Mouse (Mus musculus) spleen, postnatal 10 days (tissue): ENCODE measurements around the gene Ankrd50.
A peak's percentile ranks its signal among the peaks of the same experiment; 100 is the strongest.

Source experiments
- DNase-seq, 2 experiments: peaks; one replicate each; pipeline ENCODE4 v3.0.0; 2021 to 2022; ENCODE audit warnings: low spot score in 2 of 2

The Ankrd50 gene

GRCm38 (mm10) chr3:38484191-38485106, at the start of gene Ankrd50:
TSS of gene Ankrd50 (minus strand) at chr3:38484844.
- DNase-seq = peak; percentile 96 to 98

- DNase-seq = no peak
Observed at GRCm38 (mm10) chr3:38534245-38534644, 49.6 kb upstream of the Ankrd50 start.

- DNase-seq = no peak
Observed at GRCm38 (mm10) chr3:38520426-38520825, 35.8 kb upstream of the Ankrd50 start.

- no peak for DNase-seq
Observed at GRCm38 (mm10) chr3:38519971-38520370, 35.3 kb upstream of the Ankrd50 start.

GRCm38 (mm10) chr3:38503606-38504005, 19.0 kb upstream of the Ankrd50 start:
- DNase-seq = no peak

DNA sequence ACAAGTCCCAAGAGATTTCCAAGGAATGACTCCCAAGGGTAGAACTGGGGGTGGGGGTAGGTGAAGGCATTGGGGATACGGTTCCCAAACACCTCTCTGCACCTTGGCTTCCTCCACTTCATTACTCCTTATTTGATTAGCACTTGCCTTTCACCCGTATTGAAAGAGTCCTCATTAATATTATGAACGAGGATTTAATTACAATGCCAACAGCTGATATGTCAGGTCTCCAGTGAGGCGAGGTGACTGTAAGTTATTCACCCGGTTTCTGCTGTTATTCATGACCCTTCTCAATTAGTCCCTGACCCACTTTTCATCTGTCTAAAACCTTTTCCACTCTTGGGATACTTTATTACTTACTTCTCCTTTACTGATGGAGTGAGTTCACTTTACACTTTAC, 17.5 kb upstream of the Ankrd50 start:
- no peak for DNase-seq

GRCm38 (mm10) chr3:38501739-38502138, 17.1 kb upstream of the Ankrd50 start:
- no peak for DNase-seq

GRCm38 (mm10) chr3:38501316-38501715, 16.7 kb upstream of the Ankrd50 start:
- no peak for DNase-seq

GRCm38 (mm10) chr3:38498561-38498960, 13.9 kb upstream of the Ankrd50 start:
- DNase-seq = no peak

DNA sequence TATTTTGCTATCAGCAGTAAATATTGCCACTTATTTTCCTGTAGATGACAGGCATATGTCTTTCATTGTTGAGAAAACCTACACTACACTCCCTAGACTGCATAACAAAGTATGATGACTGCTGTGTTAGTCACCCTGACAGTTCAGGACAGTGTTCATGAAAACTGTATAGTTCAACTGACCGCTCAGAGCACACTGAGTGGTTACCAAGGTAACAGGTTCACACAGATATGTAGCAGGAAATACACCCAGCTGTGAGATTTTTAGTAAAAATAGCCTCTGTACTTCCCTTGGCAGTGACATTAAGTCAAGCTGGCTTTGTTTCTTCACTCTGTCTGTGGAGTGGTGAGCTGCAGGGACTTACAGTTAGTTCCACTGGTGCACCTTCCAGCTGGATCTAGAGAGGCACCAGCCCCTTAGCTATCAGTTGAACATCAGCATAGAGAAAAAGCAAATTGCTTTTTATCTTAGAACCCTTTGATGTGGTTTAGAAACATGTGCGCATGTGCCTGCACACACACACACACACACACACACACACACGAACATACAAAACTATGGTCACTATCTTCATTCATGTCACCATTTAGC, 12.2 kb upstream of the Ankrd50 start:
- no peak for DNase-seq

DNA sequence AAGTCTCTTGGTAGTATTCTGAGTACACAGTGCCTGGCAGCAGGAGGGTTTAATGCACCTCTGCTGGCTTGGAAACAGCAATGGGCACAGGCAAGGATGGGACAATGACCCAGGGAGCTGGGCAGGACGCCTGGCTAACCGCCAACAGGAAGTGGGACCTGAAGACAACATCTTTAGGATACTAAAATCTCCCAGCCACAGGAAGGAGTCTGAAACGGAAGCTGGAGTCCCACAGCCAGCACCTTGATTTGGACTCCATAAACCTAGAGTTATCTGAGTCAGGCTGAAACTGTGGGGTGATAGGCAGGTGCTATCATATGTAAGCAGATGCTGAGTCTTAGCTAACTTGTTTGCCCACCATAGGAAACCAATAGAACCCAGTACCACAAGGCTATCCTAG, 7.1 kb upstream of the Ankrd50 start:
- DNase-seq = no peak

- no peak for DNase-seq
Observed at GRCm38 (mm10) chr3:38491236-38491635, 6.6 kb upstream of the Ankrd50 start.

GRCm38 (mm10) chr3:38490720-38491119, 6.1 kb upstream of the Ankrd50 start:
- DNase-seq = no peak

- no peak for DNase-seq
Observed at GRCm38 (mm10) chr3:38485107-38485545, 482 bp upstream of the Ankrd50 start.

DNA sequence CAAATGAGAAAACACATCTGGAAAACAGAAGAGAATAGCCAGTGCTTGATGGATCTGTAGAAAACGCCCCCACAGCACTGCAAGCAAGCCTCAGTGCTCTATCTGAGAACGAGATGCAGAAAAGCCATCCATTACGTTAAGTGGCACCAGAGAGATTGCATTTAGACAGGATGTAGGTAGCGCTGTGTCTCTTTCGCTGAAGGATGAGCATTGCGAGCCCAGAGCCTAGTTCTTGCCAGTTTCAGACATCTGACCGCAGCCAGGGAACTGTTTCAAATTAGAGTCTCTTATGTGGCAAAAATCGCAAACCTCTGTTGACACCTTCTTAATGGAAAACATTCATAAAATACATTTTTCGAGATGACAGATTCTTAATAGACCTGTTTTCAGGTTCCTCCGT, 1.1 kb downstream of the Ankrd50 start:
- DNase-seq = peak in 1 of 2 experiments; percentile 14

- peak in 1 of 2 experiments; percentile 13 for DNase-seq
Observed at GRCm38 (mm10) chr3:38482749-38483148, 1.9 kb downstream of the Ankrd50 start.

- DNase-seq = no peak
Observed at GRCm38 (mm10) chr3:38481106-38481505, 3.5 kb downstream of the Ankrd50 start.

GRCm38 (mm10) chr3:38477936-38478335, 6.7 kb downstream of the Ankrd50 start:
- DNase-seq = no peak

GRCm38 (mm10) chr3:38475587-38475986, 9.1 kb downstream of the Ankrd50 start:
- DNase-seq = no peak

DNA sequence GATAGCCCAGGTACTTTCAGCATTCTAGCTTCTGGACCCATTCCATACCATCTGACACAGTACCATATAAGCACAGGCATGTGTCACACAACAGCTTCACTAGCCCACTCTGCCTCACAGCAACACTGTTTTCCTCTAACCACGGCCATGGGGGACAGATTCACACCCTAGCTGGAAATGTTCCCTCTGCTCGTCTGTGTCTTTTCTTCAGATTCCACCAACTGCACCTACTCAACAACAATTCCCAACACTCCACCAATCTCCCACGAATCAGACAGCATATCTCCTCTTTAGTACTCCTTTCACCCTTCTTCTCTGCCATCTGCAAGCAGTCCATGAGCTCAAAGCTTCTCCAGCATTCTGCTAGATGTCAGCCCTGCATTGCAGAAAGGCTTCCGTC, 11.5 kb downstream of the Ankrd50 start:
- DNase-seq = no peak

DNA sequence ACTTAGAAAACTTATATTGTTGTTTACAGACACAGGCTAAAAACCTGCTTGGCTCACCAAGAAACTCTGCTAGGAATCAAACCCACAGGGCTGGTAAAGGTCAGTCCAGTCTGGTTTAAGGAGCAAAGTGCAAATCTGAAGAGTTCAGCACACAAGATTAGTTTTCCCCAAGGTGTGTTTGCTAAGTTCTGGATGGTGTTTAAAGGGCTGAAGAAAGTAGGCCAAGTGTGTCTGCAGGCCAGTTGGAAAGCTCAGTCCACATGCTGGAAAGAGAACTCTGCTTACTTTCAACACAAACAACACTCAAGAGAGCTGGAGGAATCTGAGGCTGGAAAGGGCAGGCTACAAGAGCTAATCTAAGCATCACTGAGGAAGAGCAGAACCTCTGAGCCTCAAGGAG, 13.1 kb downstream of the Ankrd50 start:
- DNase-seq = no peak

GRCm38 (mm10) chr3:38468131-38468530, 16.5 kb downstream of the Ankrd50 start:
- no peak for DNase-seq

GRCm38 (mm10) chr3:38466880-38467405, 17.7 kb downstream of the Ankrd50 start:
- DNase-seq = no peak
